11 mouse cellular contexts compared by ENCODE assay signal in genomic region chr11:115640978-115641663, GRCm38 (mm10). TPM values are rescaled to one million over a fixed set of nuclear protein-coding genes. Genes with fewer than 3 reads are reported as not detected.
DNase-seq lines count a peak whose midpoint lies in the region; ATAC-seq and TF ChIP-seq lines count a peak whose summit lies in the region.
"Had no signal": no experiment of that assay in that cellular context is flagged by ENCODE, and none has a peak within 500 bp of the region (broad histone marks: within the 10 kb centered on the region; RNA-seq: fewer than 3 reads in every experiment).

No protein-coding gene starts in this region.

- no peaks in the 10 kb centered on the region; the same call in 1 of the 2 replicates for H3K9me3 ChIP-seq in heart, embryonic 12.5 days (replicated peaks)
- no peaks in the 10 kb centered on the region for H3K9me3 ChIP-seq in heart, embryonic 11.5 days (replicated peaks; ENCODE audit: control insufficient read depth, low read length)
- H3K9me3 ChIP-seq: embryonic facial prominence, embryonic 15.5 days; liver, embryonic 15.5 days had no signal

- H3K36me3 ChIP-seq in heart, embryonic 12.5 days, result peaks cover 16% of the 10 kb centered on the region
- peaks cover 2% of the 10 kb centered on the region; the same call in 1 of the 2 replicates for H3K36me3 ChIP-seq in heart, embryonic 11.5 days (ENCODE audit: control insufficient read depth, insufficient read depth, low read length)
- peaks cover 10% of the 10 kb centered on the region for H3K36me3 ChIP-seq in spleen, adult 2 months (ENCODE audit: control insufficient read depth, insufficient read depth, low read length)

- H3K4me1 ChIP-seq in heart, embryonic 12.5 days (replicated peaks), result no peaks in the 10 kb centered on the region
- peaks cover 5% of the 10 kb centered on the region; the same call in 1 of the 2 replicates for H3K4me1 ChIP-seq in heart, embryonic 11.5 days (ENCODE audit: control insufficient read depth, insufficient read depth, low read length)
- peaks cover 42% of the 10 kb centered on the region for H3K4me1 ChIP-seq in spleen, adult 2 months (ENCODE audit: control insufficient read depth, insufficient read depth, insufficient read length)
- H3K4me1 ChIP-seq: embryonic facial prominence, embryonic 15.5 days had no signal

- no peaks in the 10 kb centered on the region for H3K27me3 ChIP-seq in heart, embryonic 12.5 days (replicated peaks)
- H3K27me3 ChIP-seq in heart, embryonic 11.5 days (ENCODE audit: control insufficient read depth, insufficient read depth, low read length), result no peaks in the 10 kb centered on the region
- no peaks in the 10 kb centered on the region for H3K27me3 ChIP-seq in spleen, adult 2 months (ENCODE audit: control insufficient read depth, insufficient read depth, low read length)
- H3K27me3 ChIP-seq: embryonic facial prominence, embryonic 15.5 days; liver, embryonic 15.5 days had no signal

- TF ChIP-seq POLR2A in spleen, adult 2 months (IDR thresholded peaks at IDR 0.05; ENCODE audit: low read depth, low read length), result peak; percentile 27

- TF ChIP-seq CTCF in spleen, adult 2 months (IDR thresholded peaks at IDR 0.05; ENCODE audit: extremely low read depth, insufficient read depth, insufficient read length, insufficient replicate concordance), result no peak

- no peak overlapping the region for H3K4me3 ChIP-seq in heart, embryonic 12.5 days
- no peak overlapping the region for H3K4me3 ChIP-seq in heart, embryonic 11.5 days (ENCODE audit: low read depth, low read length)
- peak overlapping the region; percentile 0; the same call in 1 of the 2 replicates for H3K4me3 ChIP-seq in spleen, adult 2 months (ENCODE audit: extremely low read depth, insufficient read depth, insufficient read length)
- H3K4me3 ChIP-seq: embryonic facial prominence, embryonic 15.5 days; liver, embryonic 15.5 days had no signal

- H3K27ac ChIP-seq in heart, embryonic 12.5 days (ENCODE audit: poor library complexity, severe bottlenecking), result no peak overlapping the region
- H3K27ac ChIP-seq in heart, embryonic 11.5 days (ENCODE audit: low read depth, low read length), result no peak overlapping the region
- H3K27ac ChIP-seq in spleen, adult 2 months (ENCODE audit: insufficient read depth, low read length), result peak overlapping the region; percentile 89
- H3K27ac ChIP-seq: embryonic facial prominence, embryonic 15.5 days; hindbrain, embryonic 14.5 days; liver, embryonic 15.5 days had no signal

- peak; percentile 68 to 69 for DNase-seq in CD8-positive naive resting alpha-beta T cell, adult 2 months (ENCODE audit: low read depth in 2 of 2, low spot score in 2 of 2)
- peak; percentile 77 to 90 for DNase-seq in spleen, adult 2 months (ENCODE audit: low read depth in 1 of 2, low spot score in 2 of 2)
- no peak for DNase-seq in gastrocnemius, postnatal 10 days
- no peak for DNase-seq in gastrocnemius, adult 8-10 months (ENCODE audit: low spot score in 2 of 2)

- no peak overlapping the region for H3K4me2 ChIP-seq in heart, embryonic 12.5 days
- H3K4me2 ChIP-seq in heart, embryonic 11.5 days, result no peak overlapping the region
- H3K4me2 ChIP-seq: embryonic facial prominence, embryonic 15.5 days; hindbrain, embryonic 14.5 days; liver, embryonic 15.5 days had no signal

- H3K9ac ChIP-seq in heart, embryonic 12.5 days, result peak overlapping the region; percentile 20
- no peak overlapping the region for H3K9ac ChIP-seq in heart, embryonic 11.5 days (ENCODE audit: low read depth, low read length)
- H3K9ac ChIP-seq: embryonic facial prominence, embryonic 15.5 days; hindbrain, embryonic 14.5 days; liver, embryonic 15.5 days had no signal

- 47% methylated on average over 14 of the region's 14 CpGs for WGBS in heart, embryonic 12.5 days
- WGBS in heart, embryonic 11.5 days (ENCODE audit: insufficient replicate concordance), result 45% methylated on average over 14 of the region's 14 CpGs
- 4% methylated on average over 14 of the region's 14 CpGs for WGBS in spleen, adult 2 months

- no peak for ATAC-seq in heart, embryonic 12.5 days (ENCODE audit: insufficient number of reproducible peaks, low FRiP score)
- no peak for ATAC-seq in heart, embryonic 11.5 days (replicated peaks; ENCODE audit: insufficient number of reproducible peaks, low FRiP score, low TSS enrichment)
- ATAC-seq in erythroblast, adult 5-6 weeks (replicated peaks; ENCODE audit: low FRiP score, poor library complexity, severe bottlenecking), result 0 out of 2 replicates have a peak, but pooled peaks have one; percentile 23
- ATAC-seq in cerebellum, adult (ENCODE audit: insufficient number of reproducible peaks, low FRiP score, low TSS enrichment), result no peak

RNA-seq across cellular contexts. Expression of gene Slc25a19, which starts 13.0 kb away (rescaled TPM):
- polyA plus RNA-seq in heart, embryonic 12.5 days (2016; fragmentation: Nextera tagmentation; extraction: Ambion mirVana), result 39.9 and 42.1 TPM in 2 replicates
- polyA plus RNA-seq in heart, embryonic 11.5 days (2014; fragmentation: Nextera tagmentation; extraction: Ambion mirVana), result 35.6 and 35.7 TPM in 2 replicates
- 1.7 and 5.0 TPM in 2 replicates for total RNA-seq in erythroblast, adult 5-6 weeks (2015; ENCODE audit: low replicate concordance)
- total RNA-seq in erythroblast, adult 5-6 weeks (2017; ENCODE audit: low replicate concordance), result 7.4 and 22.4 TPM in 2 replicates
- 64.0 and 82.0 TPM in 2 replicates for polyA plus RNA-seq in spleen, adult 2 months (2012; rRNA removed)
- total RNA-seq in gastrocnemius, postnatal 10 days (2021), result 10 to 100 TPM; 39.7 to 40.0 TPM
- 10 to 100 TPM; 35.7 to 45.7 (median 40.7) TPM for total RNA-seq in gastrocnemius, adult 8-10 months (2022)

RNA-seq across cellular contexts. Expression of gene Mif4gd, which starts 28.4 kb away (rescaled TPM):
- polyA plus RNA-seq in heart, embryonic 12.5 days (2016; fragmentation: Nextera tagmentation; extraction: Ambion mirVana), result 20.9 and 22.0 TPM in 2 replicates
- 22.7 TPM in 2 replicates for polyA plus RNA-seq in heart, embryonic 11.5 days (2014; fragmentation: Nextera tagmentation; extraction: Ambion mirVana)
- total RNA-seq in erythroblast, adult 5-6 weeks (2015; ENCODE audit: low replicate concordance), result 13.0 and 26.1 TPM in 2 replicates
- total RNA-seq in erythroblast, adult 5-6 weeks (2017; ENCODE audit: low replicate concordance), result 10.3 and 11.9 TPM in 2 replicates
- 175 and 210 TPM in 2 replicates for polyA plus RNA-seq in spleen, adult 2 months (2012; rRNA removed)
- total RNA-seq in gastrocnemius, postnatal 10 days (2021), result 10 to 100 TPM; 38.3 to 38.7 TPM
- 10 to 100 TPM; 34.1 to 43.9 (median 40.3) TPM for total RNA-seq in gastrocnemius, adult 8-10 months (2022)

RNA-seq across cellular contexts. Expression of gene Gga3, which starts 37.3 kb away (rescaled TPM):
- 19.2 and 21.9 TPM in 2 replicates for polyA plus RNA-seq in heart, embryonic 12.5 days (2016; fragmentation: Nextera tagmentation; extraction: Ambion mirVana)
- 17.9 and 21.0 TPM in 2 replicates for polyA plus RNA-seq in heart, embryonic 11.5 days (2014; fragmentation: Nextera tagmentation; extraction: Ambion mirVana)
- 7.9 and 12.3 TPM in 2 replicates for total RNA-seq in erythroblast, adult 5-6 weeks (2015; ENCODE audit: low replicate concordance)
- 12.8 and 18.4 TPM in 2 replicates for total RNA-seq in erythroblast, adult 5-6 weeks (2017; ENCODE audit: low replicate concordance)
- 39.4 and 40.9 TPM in 2 replicates for polyA plus RNA-seq in spleen, adult 2 months (2012; rRNA removed)
- 10 to 100 TPM in 1 of 2 experiments, 1 to 10 TPM in 1; 9.3 to 21.6 TPM for total RNA-seq in gastrocnemius, postnatal 10 days (2021)
- total RNA-seq in gastrocnemius, adult 8-10 months (2022), result 10 to 100 TPM; 10.3 to 14.5 (median 11.6) TPM

RNA-seq across cellular contexts. Expression of gene Mrps7, which starts 37.4 kb away (rescaled TPM):
- polyA plus RNA-seq in heart, embryonic 12.5 days (2016; fragmentation: Nextera tagmentation; extraction: Ambion mirVana), result 90.4 and 95.4 TPM in 2 replicates
- 97.7 and 104 TPM in 2 replicates for polyA plus RNA-seq in heart, embryonic 11.5 days (2014; fragmentation: Nextera tagmentation; extraction: Ambion mirVana)
- 4.8 and 14.2 TPM in 2 replicates for total RNA-seq in erythroblast, adult 5-6 weeks (2015; ENCODE audit: low replicate concordance)
- total RNA-seq in erythroblast, adult 5-6 weeks (2017; ENCODE audit: low replicate concordance), result 6.4 and 13.0 TPM in 2 replicates
- polyA plus RNA-seq in spleen, adult 2 months (2012; rRNA removed), result 10.6 and 13.6 TPM in 2 replicates
- total RNA-seq in gastrocnemius, postnatal 10 days (2021), result 10 to 100 TPM; 61.1 to 71.6 TPM
- total RNA-seq in gastrocnemius, adult 8-10 months (2022), result 10 to 100 TPM; 73.4 to 84.2 (median 81.8) TPM

Comparison
In these comparisons a context has a peak if more than half of its experiments do, and no peak if none do; other contexts are left out.
1. DNase-seq: peak in CD8-positive naive resting alpha-beta T cell, adult 2 months (2 of 2) and spleen, adult 2 months (2 of 2); none in gastrocnemius, postnatal 10 days (single experiment) and gastrocnemius, adult 8-10 months (0 of 2).